Mouse (Mus musculus) cerebellum, adult 9-10 months (tissue): ENCODE results near the gene Gm9508.
"Not testable (repeated sequence)": the region's sequence is repeated elsewhere in the genome, so short reads cannot be mapped to it uniquely, and the experiment has no call there.

Experiments used
- DNase-seq: peaks from one replicate; pipeline ENCODE4 v3.0.0; 2022

Gene Gm9508

GRCm38 (mm10) chr10:77697133-77697532 lies at the start of gene Gm9508:
TSS of gene Gm9508 (minus strand) at chr10:77697233.
- no peak for DNase-seq

GRCm38 (mm10) chr10:77741924-77742688 lies 45.1 kb upstream of the Gm9508 start, which contains the start of gene Gm18596:
TSS of gene Gm18596 (minus strand) at chr10:77742638.
- DNase-seq: peak; percentile 13

GRCm38 (mm10) chr10:77738929-77739328 lies 41.9 kb upstream of the Gm9508 start:
- no peak for DNase-seq

- DNase-seq: no peak
Measured at GRCm38 (mm10) chr10:77735928-77736327, 38.9 kb upstream of the Gm9508 start.

- no peak for DNase-seq
Measured at GRCm38 (mm10) chr10:77729241-77729640, 32.2 kb upstream of the Gm9508 start.

GRCm38 (mm10) chr10:77728280-77728679 lies 31.2 kb upstream of the Gm9508 start:
- no peak for DNase-seq

- DNase-seq: peak; percentile 6
Measured at GRCm38 (mm10) chr10:77726186-77726585, 29.2 kb upstream of the Gm9508 start, which contains the start of gene Gm10100. TSS of gene Gm10100 (plus strand) at chr10:77726486.

- no peak for DNase-seq
Measured at GRCm38 (mm10) chr10:77724855-77725254, 27.8 kb upstream of the Gm9508 start.

GRCm38 (mm10) chr10:77720299-77720698 lies 23.3 kb upstream of the Gm9508 start, which contains the start of gene Krtap12-1:
TSS of gene Krtap12-1 (plus strand) at chr10:77720599.
- DNase-seq: not testable (repeated sequence)

GRCm38 (mm10) chr10:77715507-77715906 lies 18.5 kb upstream of the Gm9508 start, which contains the start of gene Gm10142:
TSS of gene Gm10142 (plus strand) at chr10:77715807.
- DNase-seq: no peak

GRCm38 (mm10) chr10:77713734-77714133 lies 16.7 kb upstream of the Gm9508 start:
- no peak for DNase-seq

- DNase-seq: not testable (repeated sequence)
Measured at GRCm38 (mm10) chr10:77711157-77711556, 14.1 kb upstream of the Gm9508 start, which contains the start of gene Gm10024. TSS of gene Gm10024 (plus strand) at chr10:77711457.

GRCm38 (mm10) chr10:77709831-77710230 lies 12.8 kb upstream of the Gm9508 start:
- DNase-seq: no peak

GRCm38 (mm10) chr10:77706326-77706725 lies 9.3 kb upstream of the Gm9508 start, which contains the start of gene Gm10272:
TSS of gene Gm10272 (plus strand) at chr10:77706626.
- DNase-seq: no peak

GRCm38 (mm10) chr10:77690356-77690807 lies 6.7 kb downstream of the Gm9508 start, which contains the start of gene Gm19402:
TSS of gene Gm19402 (minus strand) at chr10:77690757.
- DNase-seq: not testable (repeated sequence)

GRCm38 (mm10) chr10:77687021-77687420 lies 10.0 kb downstream of the Gm9508 start:
- no peak for DNase-seq

- DNase-seq: no peak
Measured at GRCm38 (mm10) chr10:77685895-77686664, 11.0 kb downstream of the Gm9508 start, which contains the start of gene Tspear. TSS of gene Tspear (plus strand) at chr10:77686569.

GRCm38 (mm10) chr10:77684181-77684580 lies 12.9 kb downstream of the Gm9508 start:
- DNase-seq: no peak

GRCm38 (mm10) chr10:77682994-77683393 lies 14.0 kb downstream of the Gm9508 start:
- DNase-seq: no peak

- DNase-seq: no peak
Measured at GRCm38 (mm10) chr10:77677562-77677961, 19.5 kb downstream of the Gm9508 start.

GRCm38 (mm10) chr10:77673765-77674164 lies 23.3 kb downstream of the Gm9508 start:
- DNase-seq: no peak

GRCm38 (mm10) chr10:77671519-77671918 lies 25.5 kb downstream of the Gm9508 start:
- DNase-seq: no peak

- DNase-seq: no peak
Measured at GRCm38 (mm10) chr10:77670710-77671109, 26.3 kb downstream of the Gm9508 start.
